Mouse (Mus musculus): ENCODE results near the gene Dlx4. TPM values are rescaled to one million over a fixed set of nuclear protein-coding genes. Genes with fewer than 3 reads are reported as not detected.
A peak's percentile ranks its signal among the peaks of the same experiment; 100 is the strongest.

Gene Dlx4
- polyA plus RNA-seq (2015; fragmentation: Nextera tagmentation; extraction: Ambion mirVana), result 0.10 TPM in 1 of 2 replicates, not detected in the other

GRCm38 (mm10) chr11:95145851-95146403 is at the start of gene Dlx4:
TSS of gene Dlx4 (minus strand) at chr11:95146263.
- peak; percentile 47; the same call in 1 of the 2 replicates for ATAC-seq
- Histone ChIP-seq H3K9ac (replicated peaks; ENCODE audit: low read depth, low read length) (peak within 1 kb of the TSS; percentile 43), H3K9me3 (ENCODE audit: control insufficient read depth, low read length) (no peaks in the 10 kb centered on the region), H3K27me3 (replicated peaks; ENCODE audit: control insufficient read depth, insufficient read depth, low read length) (peaks cover 82% of the 10 kb centered on the region), H3K4me1 (replicated peaks; ENCODE audit: control insufficient read depth, insufficient read depth, low read length) (peaks cover 27% of the 10 kb centered on the region), H3K4me3 (replicated peaks; ENCODE audit: low read length) (peak within 1 kb of the TSS; percentile 40), H3K36me3 (ENCODE audit: control insufficient read depth, insufficient read depth) (no peaks in the 10 kb centered on the region), H3K27ac (ENCODE audit: low read length) (no peak within 1 kb of the TSS), H3K4me2 (ENCODE audit: low read length) (peak within 1 kb of the TSS; percentile 61)
- WGBS, result under 1% methylated on average over 47 of the region's 48 CpGs

DNA sequence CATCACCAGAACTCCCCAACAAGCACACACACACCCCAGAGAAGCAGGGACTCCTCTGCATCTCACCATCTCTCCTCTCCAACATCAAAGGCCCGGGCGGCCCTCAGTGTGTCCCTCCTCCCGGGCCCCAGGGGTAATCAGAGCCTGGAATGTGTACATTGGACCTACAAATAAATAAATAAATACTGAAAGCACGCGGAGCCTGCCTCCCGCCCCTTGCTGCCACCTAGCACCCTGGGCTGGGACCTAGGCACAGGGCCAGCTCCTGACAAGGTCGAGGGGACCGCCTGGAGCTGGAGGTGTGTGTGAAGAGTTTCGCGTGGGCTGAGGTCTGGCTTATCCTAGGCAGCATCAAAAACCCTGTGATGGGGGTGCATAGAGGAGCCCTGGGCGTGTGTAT is 43.8 kb upstream of the Dlx4 start:
- Histone ChIP-seq H3K4me2 (ENCODE audit: low read length) (no peak overlapping the region), H3K27me3 (replicated peaks; ENCODE audit: control insufficient read depth, insufficient read depth, low read length) (no peaks in the 10 kb centered on the region), H3K36me3 (ENCODE audit: control insufficient read depth, insufficient read depth) (no peaks in the 10 kb centered on the region), H3K4me1 (replicated peaks; ENCODE audit: control insufficient read depth, insufficient read depth, low read length) (peaks cover 9% of the 10 kb centered on the region), H3K27ac (ENCODE audit: low read length) (no peak overlapping the region), H3K9ac (replicated peaks; ENCODE audit: low read depth, low read length) (no peak overlapping the region), H3K4me3 (replicated peaks; ENCODE audit: low read length) (no peak overlapping the region), H3K9me3 (ENCODE audit: control insufficient read depth, low read length) (no peaks in the 10 kb centered on the region)
- no peak for ATAC-seq
- WGBS, result 71% methylated on average over 11 of the region's 11 CpGs

- no peak overlapping the region for H3K4me2 ChIP-seq (ENCODE audit: low read length)
- no peak overlapping the region for H3K4me3 ChIP-seq (replicated peaks; ENCODE audit: low read length)
- 90% methylated on average over 7 of the region's 7 CpGs for WGBS
- H3K9ac ChIP-seq (replicated peaks; ENCODE audit: low read depth, low read length), result no peak overlapping the region
- H3K27ac ChIP-seq (ENCODE audit: low read length), result no peak overlapping the region
- peaks cover 9% of the 10 kb centered on the region for H3K4me1 ChIP-seq (replicated peaks; ENCODE audit: control insufficient read depth, insufficient read depth, low read length)
- H3K36me3 ChIP-seq (ENCODE audit: control insufficient read depth, insufficient read depth), result no peaks in the 10 kb centered on the region
- no peaks in the 10 kb centered on the region for H3K27me3 ChIP-seq (replicated peaks; ENCODE audit: control insufficient read depth, insufficient read depth, low read length)
- ATAC-seq, result no peak
- no peaks in the 10 kb centered on the region for H3K9me3 ChIP-seq (ENCODE audit: control insufficient read depth, low read length)
These were observed 40.8 kb upstream of the Dlx4 start for GRCm38 (mm10) chr11:95186826-95187225.

- 15% methylated on average over 11 of the region's 11 CpGs for WGBS
- no peak for ATAC-seq
These were observed 39.6 kb upstream of the Dlx4 start for GRCm38 (mm10) chr11:95185700-95186099.

GRCm38 (mm10) chr11:95184561-95184960 is 38.5 kb upstream of the Dlx4 start:
- Histone ChIP-seq H3K36me3 (ENCODE audit: control insufficient read depth, insufficient read depth) (no peaks in the 10 kb centered on the region), H3K4me1 (replicated peaks; ENCODE audit: control insufficient read depth, insufficient read depth, low read length) (peaks cover 9% of the 10 kb centered on the region), H3K4me3 (replicated peaks; ENCODE audit: low read length) (no peak overlapping the region), H3K27ac (ENCODE audit: low read length) (no peak overlapping the region), H3K4me2 (ENCODE audit: low read length) (no peak overlapping the region), H3K9me3 (ENCODE audit: control insufficient read depth, low read length) (no peaks in the 10 kb centered on the region), H3K9ac (replicated peaks; ENCODE audit: low read depth, low read length) (no peak overlapping the region), H3K27me3 (replicated peaks; ENCODE audit: control insufficient read depth, insufficient read depth, low read length) (no peaks in the 10 kb centered on the region)
- 34% methylated on average over 5 of the region's 5 CpGs for WGBS
- no peak for ATAC-seq

More at GRCm38 (mm10) chr11:95185700-95186099, 39.6 kb upstream of the Dlx4 start:
- H3K36me3 ChIP-seq (ENCODE audit: control insufficient read depth, insufficient read depth), result no peaks in the 10 kb centered on the region
- no peak overlapping the region for H3K9ac ChIP-seq (replicated peaks; ENCODE audit: low read depth, low read length)
- H3K4me1 ChIP-seq (replicated peaks; ENCODE audit: control insufficient read depth, insufficient read depth, low read length), result peaks cover 9% of the 10 kb centered on the region
- no peak overlapping the region for H3K4me3 ChIP-seq (replicated peaks; ENCODE audit: low read length)
- H3K27ac ChIP-seq (ENCODE audit: low read length), result no peak overlapping the region
- no peaks in the 10 kb centered on the region for H3K27me3 ChIP-seq (replicated peaks; ENCODE audit: control insufficient read depth, insufficient read depth, low read length)
- H3K9me3 ChIP-seq (ENCODE audit: control insufficient read depth, low read length), result no peaks in the 10 kb centered on the region
- no peak overlapping the region for H3K4me2 ChIP-seq (ENCODE audit: low read length)

DNA sequence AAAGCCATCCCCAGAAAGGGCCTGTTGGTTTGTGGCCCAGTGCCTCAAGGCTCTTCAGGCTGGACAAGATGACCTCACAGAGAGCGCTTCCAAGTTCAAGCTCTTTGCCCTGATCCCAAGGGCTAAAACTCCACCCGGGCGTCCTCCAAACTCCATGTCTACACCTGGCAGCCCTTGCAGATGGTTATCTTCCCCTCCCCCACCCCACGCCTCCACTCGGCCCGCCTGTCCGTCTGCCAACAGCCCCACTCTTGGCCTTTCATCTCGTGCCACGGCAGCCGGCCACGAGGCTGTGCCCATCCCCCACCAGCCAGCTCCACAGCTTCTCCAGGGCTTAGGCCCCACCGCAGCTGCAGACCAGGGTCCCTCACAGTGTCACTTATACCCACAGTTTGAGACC is 33.2 kb upstream of the Dlx4 start:
- 52% methylated on average over 12 of the region's 12 CpGs for WGBS
- H3K4me2 ChIP-seq (ENCODE audit: low read length), result no peak overlapping the region
- H3K4me3 ChIP-seq (replicated peaks; ENCODE audit: low read length), result no peak overlapping the region
- H3K4me1 ChIP-seq (replicated peaks; ENCODE audit: control insufficient read depth, insufficient read depth, low read length), result no peaks in the 10 kb centered on the region
- no peak overlapping the region for H3K27ac ChIP-seq (ENCODE audit: low read length)
- no peak for ATAC-seq
- no peaks in the 10 kb centered on the region for H3K36me3 ChIP-seq (ENCODE audit: control insufficient read depth, insufficient read depth)
- H3K9me3 ChIP-seq (ENCODE audit: control insufficient read depth, low read length), result no peaks in the 10 kb centered on the region
- no peak overlapping the region for H3K9ac ChIP-seq (replicated peaks; ENCODE audit: low read depth, low read length)
- no peaks in the 10 kb centered on the region for H3K27me3 ChIP-seq (replicated peaks; ENCODE audit: control insufficient read depth, insufficient read depth, low read length)

DNA sequence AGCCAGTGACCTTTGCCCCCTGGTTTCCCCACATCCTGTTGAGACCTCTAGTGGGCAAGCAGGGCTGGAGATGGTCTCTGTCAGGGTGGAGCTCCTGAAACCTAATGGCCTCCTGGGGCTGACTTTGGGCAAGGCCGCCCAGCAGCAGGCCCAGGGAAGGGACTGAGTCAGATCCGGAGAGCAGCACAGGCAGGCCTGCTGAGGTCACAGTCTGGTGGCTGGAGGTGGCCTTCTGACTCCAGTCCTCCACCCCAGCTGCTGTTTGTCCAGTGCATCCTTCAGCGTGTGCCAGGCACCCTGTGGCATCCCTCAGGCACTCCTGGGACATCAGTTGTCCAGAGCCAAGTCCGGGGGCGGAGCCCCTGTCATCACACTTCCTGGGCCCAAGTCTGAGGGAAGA is 19.8 kb upstream of the Dlx4 start:
- Histone ChIP-seq H3K9ac (replicated peaks; ENCODE audit: low read depth, low read length) (no peak overlapping the region), H3K36me3 (ENCODE audit: control insufficient read depth, insufficient read depth) (no peaks in the 10 kb centered on the region), H3K4me3 (replicated peaks; ENCODE audit: low read length) (no peak overlapping the region), H3K4me2 (ENCODE audit: low read length) (no peak overlapping the region), H3K4me1 (replicated peaks; ENCODE audit: control insufficient read depth, insufficient read depth, low read length) (no peaks in the 10 kb centered on the region), H3K27me3 (replicated peaks; ENCODE audit: control insufficient read depth, insufficient read depth, low read length) (no peaks in the 10 kb centered on the region), H3K9me3 (ENCODE audit: control insufficient read depth, low read length) (no peaks in the 10 kb centered on the region), H3K27ac (ENCODE audit: low read length) (no peak overlapping the region)
- no peak for ATAC-seq
- 79% methylated on average over 5 of the region's 5 CpGs for WGBS

DNA sequence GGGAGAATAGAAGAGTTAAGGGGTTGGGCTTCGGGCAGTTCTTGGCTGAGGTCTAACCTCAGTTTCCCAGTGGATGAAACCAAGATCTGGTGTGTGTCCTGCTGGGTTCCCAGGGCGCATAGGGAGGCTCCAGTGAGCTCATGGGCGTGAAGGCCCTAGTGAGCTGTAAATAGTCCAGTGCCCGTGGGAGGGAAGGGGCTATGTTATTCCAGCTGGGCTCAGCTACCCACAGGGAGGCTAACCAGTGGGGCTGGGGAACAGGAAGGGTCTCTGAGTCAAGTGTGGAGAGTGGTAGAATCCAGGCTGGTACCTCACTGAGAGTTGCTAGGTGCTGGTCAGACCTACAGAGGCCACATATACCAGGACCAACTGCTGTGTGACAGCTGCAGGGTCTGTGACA is 15.6 kb upstream of the Dlx4 start:
- Histone ChIP-seq H3K36me3 (ENCODE audit: control insufficient read depth, insufficient read depth) (no peaks in the 10 kb centered on the region), H3K4me3 (replicated peaks; ENCODE audit: low read length) (no peak overlapping the region), H3K9me3 (ENCODE audit: control insufficient read depth, low read length) (no peaks in the 10 kb centered on the region), H3K4me1 (replicated peaks; ENCODE audit: control insufficient read depth, insufficient read depth, low read length) (no peaks in the 10 kb centered on the region), H3K9ac (replicated peaks; ENCODE audit: low read depth, low read length) (no peak overlapping the region), H3K27ac (ENCODE audit: low read length) (no peak overlapping the region), H3K4me2 (ENCODE audit: low read length) (no peak overlapping the region), H3K27me3 (replicated peaks; ENCODE audit: control insufficient read depth, insufficient read depth, low read length) (no peaks in the 10 kb centered on the region)
- no peak for ATAC-seq
- 63% methylated on average over 4 of the region's 4 CpGs for WGBS

GRCm38 (mm10) chr11:95160693-95161092 is 14.6 kb upstream of the Dlx4 start:
- H3K4me1 ChIP-seq (replicated peaks; ENCODE audit: control insufficient read depth, insufficient read depth, low read length), result no peaks in the 10 kb centered on the region
- H3K27ac ChIP-seq (ENCODE audit: low read length), result no peak overlapping the region
- no peak overlapping the region for H3K9ac ChIP-seq (replicated peaks; ENCODE audit: low read depth, low read length)
- no peak overlapping the region for H3K4me2 ChIP-seq (ENCODE audit: low read length)
- H3K9me3 ChIP-seq (ENCODE audit: control insufficient read depth, low read length), result no peaks in the 10 kb centered on the region
- no peaks in the 10 kb centered on the region for H3K27me3 ChIP-seq (replicated peaks; ENCODE audit: control insufficient read depth, insufficient read depth, low read length)
- ATAC-seq, result no peak
- no peak overlapping the region for H3K4me3 ChIP-seq (replicated peaks; ENCODE audit: low read length)
- WGBS, result 51% methylated on average over 7 of the region's 7 CpGs
- H3K36me3 ChIP-seq (ENCODE audit: control insufficient read depth, insufficient read depth), result no peaks in the 10 kb centered on the region
